Mouse (Mus musculus) testis, adult 2 months (tissue): Measurements from ENCODE around the gene Colgalt2.

ENCODE experiments used
- CTCF ChIP-seq: fragments of 200-500 bp; IDR thresholded peaks from 2 replicates; pipeline ENCODE4 v1.5.1; 2012; ENCODE audit warnings: low read depth, mild to moderate bottlenecking, inconsistent platforms, low read length, moderate library complexity; ENCODE audit not compliant: control insufficient read depth, insufficient read depth, insufficient replicate concordance
- POLR2A ChIP-seq: fragments of 200-500 bp; IDR thresholded peaks from 2 replicates; pipeline ENCODE4 v1.6.1; 2012; ENCODE audit warnings: low read depth, mild to moderate bottlenecking, inconsistent platforms, low read length, moderate library complexity; ENCODE audit not compliant: control insufficient read depth

GRCm38 (mm10) chr1:152517057-152517570, 117.5 kb downstream of the Colgalt2 start:
- TF ChIP-seq CTCF (no peak), POLR2A (no peak)
